In genomic region chr4:153922090-153922489, GRCm38 (mm10) we compare ENCODE assay signal across 7 mouse cellular contexts. TPM values are rescaled to one million over a fixed set of nuclear protein-coding genes. Genes with fewer than 3 reads are reported as not detected.
DNase-seq lines count a peak whose midpoint lies in the region; ATAC-seq and TF ChIP-seq lines count a peak whose summit lies in the region.
"Not testable (repeated sequence)": the region's sequence is repeated elsewhere in the genome, so short reads cannot be mapped to it uniquely, and the experiment has no call there.

No protein-coding gene starts in this region.

- not testable (repeated sequence) for TF ChIP-seq POLR2A in kidney, adult 2 months (IDR thresholded peaks at IDR 0.05; ENCODE audit: low read depth, low read length); thymus, adult 2 months (IDR thresholded peaks at IDR 0.05; ENCODE audit: control insufficient read depth, extremely low read depth, insufficient read depth, low read length, poor library complexity)

- H3K27me3 ChIP-seq in kidney, adult 2 months (replicated peaks; ENCODE audit: control insufficient read depth, insufficient read depth, low read length); thymus, adult 2 months (ENCODE audit: control insufficient read depth, insufficient read depth, low read length): not testable (repeated sequence)

- TF ChIP-seq CTCF in kidney, adult 2 months (conservative IDR thresholded peaks at IDR 0.05; ENCODE audit: insufficient read depth, insufficient read length, low read depth, low read length), result 0 out of 2 replicates have a peak, but pooled peaks have one; percentile 17
- TF ChIP-seq CTCF in thymus, adult 2 months (IDR thresholded peaks at IDR 0.05; ENCODE audit: borderline replicate concordance, control insufficient read depth, extremely low read depth, insufficient read depth, low read length, poor library complexity), result not testable (repeated sequence)

- DNase-seq in A20 (ENCODE audit: low read depth, low spot score) (peak; percentile 28), NIH3T3 (ENCODE audit: low read depth) (peak; percentile 22), liver (peak; percentile 9)
- DNase-seq in embryo, embryonic 11 days, result peak; percentile 32
- not testable (repeated sequence) for DNase-seq in kidney, adult 2 months
- peak; percentile 5 for DNase-seq in thymus, adult 2 months

- WGBS in kidney, adult 2 months, result 19% methylated on average over 4 of the region's 4 CpGs
- WGBS in thymus, adult 2 months, result 59% methylated on average over 4 of the region's 4 CpGs

- H3K27ac ChIP-seq in kidney, adult 2 months (ENCODE audit: insufficient read depth, low read depth, low read length); thymus, adult 2 months (ENCODE audit: control insufficient read depth, insufficient read depth, low read length): not testable (repeated sequence)

- not testable (repeated sequence) for H3K36me3 ChIP-seq in kidney, adult 2 months (ENCODE audit: control insufficient read depth, insufficient read depth, low read length); thymus, adult 2 months (ENCODE audit: control insufficient read depth, insufficient read depth, low read length)

- 0 out of 2 replicates have a peak, but pooled peaks have one; percentile 26 for ATAC-seq in megakaryocyte progenitor cell, adult 5-6 weeks (replicated peaks; ENCODE audit: poor library complexity)

- H3K4me1 ChIP-seq in kidney, adult 2 months (ENCODE audit: control insufficient read depth, insufficient read depth, low read length); thymus, adult 2 months (replicated peaks; ENCODE audit: control insufficient read depth, insufficient read depth, low read length): not testable (repeated sequence)

- not testable (repeated sequence) for H3K4me3 ChIP-seq in kidney, adult 2 months (ENCODE audit: insufficient read depth, low read depth, low read length); thymus, adult 2 months (ENCODE audit: control insufficient read depth, insufficient read depth, low read length)

RNA-seq across cellular contexts. Expression of gene A430005L14Rik, which starts 34.9 kb away (rescaled TPM):
- polyA plus RNA-seq in kidney, adult 2 months (2012; rRNA removed), result 42.6 and 45.1 TPM in 2 replicates
- total RNA-seq in megakaryocyte progenitor cell, adult 5-6 weeks (2015), result 50.8 and 61.9 TPM in 2 replicates
- 48.3 and 55.0 TPM in 2 replicates for total RNA-seq in megakaryocyte progenitor cell, adult 5-6 weeks (2017)
- 39.8 and 44.0 TPM in 2 replicates for polyA plus RNA-seq in thymus, adult 2 months (2012; rRNA removed)

RNA-seq across cellular contexts. Expression of gene Dffb, which starts 52.8 kb away (rescaled TPM):
- polyA plus RNA-seq in kidney, adult 2 months (2012; rRNA removed), result 5.0 and 10.1 TPM in 2 replicates
- 8.6 and 11.4 TPM in 2 replicates for total RNA-seq in megakaryocyte progenitor cell, adult 5-6 weeks (2015)
- 13.7 and 14.1 TPM in 2 replicates for total RNA-seq in megakaryocyte progenitor cell, adult 5-6 weeks (2017)
- polyA plus RNA-seq in thymus, adult 2 months (2012; rRNA removed), result 50.1 and 54.6 TPM in 2 replicates

RNA-seq across cellular contexts. Expression of gene Cep104, which starts 52.9 kb away (rescaled TPM):
- polyA plus RNA-seq in kidney, adult 2 months (2012; rRNA removed), result 18.4 and 19.7 TPM in 2 replicates
- total RNA-seq in megakaryocyte progenitor cell, adult 5-6 weeks (2015), result 7.0 and 7.4 TPM in 2 replicates
- total RNA-seq in megakaryocyte progenitor cell, adult 5-6 weeks (2017), result 4.7 and 5.6 TPM in 2 replicates
- polyA plus RNA-seq in thymus, adult 2 months (2012; rRNA removed), result 24.5 and 24.6 TPM in 2 replicates
